Mouse (Mus musculus) forebrain, embryonic 16.5 days (tissue): ENCODE data around the gene Cenpo. TPM values are rescaled to one million over a fixed set of nuclear protein-coding genes. Genes with fewer than 3 reads are reported as not detected.
A peak's percentile ranks its signal among the peaks of the same experiment; 100 is the strongest.
"Not testable (repeated sequence)": the region's sequence is repeated elsewhere in the genome, so short reads cannot be mapped to it uniquely, and the experiment has no call there.

ENCODE experiments used
- ATAC-seq: fragments of 200-750 bp; cut with Nextera tagmentation; 2 replicates; pipeline ENCODE4 v1.8.0; 2017; ENCODE audit warnings: mild to moderate bottlenecking, moderate library complexity
- H3K27ac ChIP-seq: fragments of 300-500 bp; sonication (generic); 2 replicates; pipeline ENCODE4 v1.5.1; 2014; ENCODE audit warnings: low read length, control low read depth
- H3K27me3 ChIP-seq: fragments of 300-500 bp; sonication (generic); replicated peaks from 2 replicates; pipeline ENCODE4 v1.6.1; 2014; ENCODE audit warnings: low read length; ENCODE audit not compliant: control insufficient read depth, insufficient read depth
- H3K36me3 ChIP-seq: fragments of 300-500 bp; sonication (generic); 2 replicates; pipeline ENCODE4 v1.6.1; 2014; ENCODE audit not compliant: control insufficient read depth, insufficient read depth
- H3K4me1 ChIP-seq: fragments of 300-500 bp; sonication (generic); replicated peaks from 2 replicates; pipeline ENCODE4 v1.6.1; 2014; ENCODE audit warnings: low read length; ENCODE audit not compliant: control insufficient read depth, insufficient read depth
- H3K4me2 ChIP-seq: fragments of 300-500 bp; sonication (generic); 2 replicates; pipeline ENCODE4 v1.6.1; 2014; ENCODE audit warnings: mild to moderate bottlenecking, low read length, control low read depth
- H3K4me3 ChIP-seq: fragments of 300-500 bp; sonication (generic); replicated peaks from 2 replicates; pipeline ENCODE4 v1.5.1; 2014; ENCODE audit warnings: mild to moderate bottlenecking, low read length, control low read depth
- H3K9ac ChIP-seq: fragments of 300-500 bp; sonication (generic); replicated peaks from 2 replicates; pipeline ENCODE4 v1.6.1; 2014; ENCODE audit warnings: low read depth, low read length, control low read depth
- H3K9me3 ChIP-seq: fragments of 300-500 bp; sonication (generic); 2 replicates; pipeline ENCODE4 v1.6.1; 2016; ENCODE audit warnings: low read length; ENCODE audit not compliant: control insufficient read depth
- WGBS: fragments of 180-500 bp; shearing (Covaris S2); extraction: QIAGEN DNeasy Blood & Tissue Kit; methylation state at CpG from one replicate; pipeline ENCODE4 v1.1.7; 2014; 5-methylcytosine and 5-hydroxymethylcytosine counted together
- polyA plus RNA-seq: library from polyadenylated mRNA; unstranded; fragments of >200 nt; fragmentation: Nextera tagmentation; extraction: Ambion mirVana; gene quantifications from 2 replicates; pipeline ENCODE4 v1.2.1, GENCODE M21; 2015

Cenpo gene
- polyA plus RNA-seq, 1 experiment from 2014 or later: 11.3 TPM

DNA sequence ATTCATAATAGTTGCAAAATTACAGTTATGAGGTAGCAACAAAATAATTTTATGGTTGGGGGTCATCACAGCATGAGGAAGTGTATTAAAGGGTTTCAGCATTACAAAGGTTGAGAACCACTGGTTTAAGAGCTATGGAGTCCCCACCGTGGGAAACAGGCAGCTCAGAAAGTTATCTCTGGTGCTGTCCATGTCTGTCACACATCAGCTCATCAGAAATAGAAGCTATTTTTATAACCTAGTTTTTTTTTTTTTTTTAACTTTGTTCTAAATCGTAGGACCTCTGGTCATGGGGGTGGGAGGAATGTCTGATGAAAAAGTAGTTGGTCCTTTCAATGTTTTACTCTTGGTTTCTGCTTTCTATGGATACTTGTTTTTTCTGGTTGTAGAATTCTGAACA is 9.7 kb upstream of the Cenpo start:
- H3K4me3 ChIP-seq: no peak overlapping the region
- H3K4me1 ChIP-seq: no peaks in the 10 kb centered on the region
- H3K36me3 ChIP-seq: peaks cover 6% of the 10 kb centered on the region; the same call in 1 of the 2 replicates
- 77% methylated on average over 2 of the region's 2 CpGs for WGBS
- no peak overlapping the region for H3K9ac ChIP-seq
- no peaks in the 10 kb centered on the region for H3K27me3 ChIP-seq
- no peaks in the 10 kb centered on the region for H3K9me3 ChIP-seq
- no peak for ATAC-seq
- H3K4me2 ChIP-seq: no peak overlapping the region
- no peak overlapping the region for H3K27ac ChIP-seq

DNA sequence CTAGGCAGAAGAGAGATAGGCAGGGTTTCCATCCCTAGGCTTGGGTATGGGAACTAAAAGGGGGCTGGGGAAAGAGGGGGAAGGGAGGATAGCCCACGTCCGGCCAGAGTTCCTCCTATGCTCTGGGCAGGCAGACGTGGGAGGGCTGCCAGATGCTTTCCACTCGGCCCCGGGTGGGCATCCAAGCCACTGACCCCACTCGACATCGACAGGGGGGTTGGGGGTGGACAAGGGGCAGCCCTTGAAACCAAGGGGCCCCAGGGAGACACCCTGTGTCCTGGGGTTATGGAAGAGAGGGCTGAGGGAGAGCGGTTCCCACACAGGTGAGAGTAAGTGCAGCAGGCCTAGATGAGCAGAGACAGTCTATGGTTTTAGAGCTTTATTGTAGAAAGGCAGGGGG is 6.2 kb upstream of the Cenpo start:
- H3K4me1 ChIP-seq, H3K27ac ChIP-seq, H3K4me2 ChIP-seq, H3K27me3 ChIP-seq, ATAC-seq, H3K9ac ChIP-seq, H3K4me3 ChIP-seq, H3K9me3 ChIP-seq, H3K36me3 ChIP-seq: not testable (repeated sequence)
- WGBS: 76% methylated on average over 8 of the region's 8 CpGs

DNA sequence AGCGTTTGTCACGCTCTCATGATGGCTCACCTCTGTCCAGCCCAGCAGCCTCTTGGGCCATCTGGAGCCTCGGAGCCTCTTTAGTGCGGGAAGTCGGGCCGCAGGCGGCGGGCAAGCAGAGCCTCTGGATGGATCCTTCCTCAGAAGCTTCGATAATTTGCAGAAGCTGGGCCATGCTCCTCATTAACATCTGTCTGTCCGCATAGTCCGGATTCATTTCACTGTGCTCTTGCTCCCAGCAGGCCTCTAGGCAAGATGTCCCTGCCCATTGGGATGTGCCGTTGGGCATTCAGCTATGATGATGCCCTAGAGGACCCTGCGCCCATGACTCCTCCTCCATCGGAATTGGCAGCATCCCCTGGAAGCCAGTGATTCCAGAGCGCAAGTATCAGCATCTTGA is 3.4 kb upstream of the Cenpo start:
- H3K4me3 ChIP-seq: no peak overlapping the region
- H3K9me3 ChIP-seq: no peaks in the 10 kb centered on the region
- peaks cover 10% of the 10 kb centered on the region for H3K4me1 ChIP-seq
- no peak overlapping the region for H3K9ac ChIP-seq
- 94% methylated on average over 15 of the region's 15 CpGs for WGBS
- ATAC-seq: no peak
- no peaks in the 10 kb centered on the region for H3K27me3 ChIP-seq
- no peaks in the 10 kb centered on the region for H3K36me3 ChIP-seq
- no peak overlapping the region for H3K4me2 ChIP-seq
- H3K27ac ChIP-seq: no peak overlapping the region

DNA sequence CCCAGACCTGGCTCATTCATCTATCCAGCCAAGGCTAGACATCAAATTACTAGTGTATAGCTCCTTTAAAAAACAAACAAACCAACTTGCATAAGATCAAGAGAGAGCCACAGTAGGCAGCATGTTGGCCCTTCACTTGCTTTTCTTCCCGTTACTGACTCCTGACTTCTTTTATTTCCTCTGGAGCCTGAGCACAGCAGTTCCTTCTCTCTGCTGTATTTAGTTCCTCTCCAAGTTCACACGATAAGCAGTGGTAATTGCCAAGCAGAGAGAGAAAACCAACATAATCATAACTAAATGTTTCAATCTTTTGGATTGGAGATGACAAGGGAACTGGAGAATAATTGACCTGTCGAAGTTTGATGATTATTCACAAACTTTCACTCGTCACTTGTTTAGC is 1.3 kb downstream of the Cenpo start:
- ATAC-seq: no peak

DNA sequence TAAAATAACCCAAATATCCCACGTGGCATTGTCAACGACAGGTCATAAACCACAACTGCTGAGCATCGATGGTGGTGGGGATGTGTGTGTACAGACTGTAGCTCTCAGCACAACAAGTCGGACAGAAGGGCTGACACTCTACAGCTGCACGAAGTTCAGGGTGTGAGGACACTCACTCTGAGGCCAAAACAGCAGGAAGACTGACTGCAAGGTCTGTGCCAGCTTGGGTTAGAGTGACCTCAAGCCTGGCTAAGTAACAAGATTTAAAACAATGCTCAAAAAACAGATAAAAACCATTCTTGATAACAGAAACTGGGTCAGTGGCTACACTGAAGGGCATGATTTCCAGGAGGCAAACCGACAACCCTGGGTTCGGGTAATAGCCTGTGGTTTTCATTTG is 3.9 kb downstream of the Cenpo start:
- no peak for ATAC-seq
- no peak overlapping the region for H3K9ac ChIP-seq
- H3K4me1 ChIP-seq: peaks cover 14% of the 10 kb centered on the region
- no peaks in the 10 kb centered on the region; the same call in 1 of the 2 replicates for H3K36me3 ChIP-seq
- no peaks in the 10 kb centered on the region for H3K27me3 ChIP-seq
- H3K9me3 ChIP-seq: no peaks in the 10 kb centered on the region
- H3K4me3 ChIP-seq: no peak overlapping the region
- H3K4me2 ChIP-seq: no peak overlapping the region
- no peak overlapping the region for H3K27ac ChIP-seq
- WGBS: 96% methylated on average over 7 of the region's 7 CpGs

More for the DNA sequence above, 1.3 kb downstream of the Cenpo start:
- Histone ChIP-seq H3K27me3 (no peaks in the 10 kb centered on the region), H3K4me1 (peaks cover 14% of the 10 kb centered on the region), H3K4me2 (peak overlapping the region; percentile 86), H3K36me3 (no peaks in the 10 kb centered on the region; the same call in 1 of the 2 replicates), H3K9ac (no peak overlapping the region), H3K27ac (no peak overlapping the region), H3K9me3 (no peaks in the 10 kb centered on the region), H3K4me3 (no peak overlapping the region)
- WGBS: 39% methylated on average over 4 of the region's 4 CpGs

DNA sequence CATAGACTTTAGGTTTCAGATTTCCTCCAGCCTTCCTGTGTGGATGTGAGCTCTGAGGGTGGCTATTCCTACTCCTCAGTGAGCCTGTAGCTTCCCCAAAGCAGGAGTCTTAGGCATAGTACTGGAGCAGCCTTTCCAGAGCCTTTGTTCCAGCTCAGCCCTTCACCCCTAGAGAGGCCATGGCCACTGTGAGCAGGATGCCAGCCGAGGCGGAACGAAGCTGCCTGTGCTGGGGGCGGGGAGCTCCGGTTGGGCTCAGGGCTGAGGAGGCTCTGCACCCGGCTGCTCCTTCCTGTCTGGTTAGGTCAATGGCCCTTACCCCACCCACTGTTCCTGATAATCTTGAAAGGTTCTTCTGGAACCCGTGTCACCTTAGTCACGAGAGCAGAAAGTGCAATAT is 21.2 kb downstream of the Cenpo start:
- 66% methylated on average over 8 of the region's 8 CpGs for WGBS
- H3K9ac ChIP-seq: no peak overlapping the region

DNA sequence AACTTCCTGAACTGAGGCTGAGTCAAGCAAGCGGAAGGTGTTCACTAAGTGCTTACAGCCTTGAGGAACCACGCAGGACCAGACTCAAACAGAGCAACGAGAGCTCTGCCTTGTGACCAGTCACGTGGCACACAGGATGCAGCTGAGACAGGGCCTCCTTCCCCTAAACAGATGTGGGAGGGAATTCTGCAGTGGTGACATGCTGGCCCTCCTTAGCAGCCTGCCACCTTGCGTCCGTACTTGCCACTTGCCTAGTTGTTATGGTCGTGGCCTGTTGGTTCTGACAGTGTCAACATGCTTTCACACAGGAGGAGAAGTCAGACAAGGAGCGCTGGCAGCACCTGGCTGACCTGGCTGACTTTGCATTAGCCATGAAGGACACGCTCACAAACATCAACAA is 22.9 kb downstream of the Cenpo start:
- Histone ChIP-seq H3K4me1 (no peaks in the 10 kb centered on the region), H3K27me3 (no peaks in the 10 kb centered on the region), H3K4me2 (no peak overlapping the region), H3K9me3 (no peaks in the 10 kb centered on the region), H3K27ac (no peak overlapping the region), H3K36me3 (peaks cover 28% of the 10 kb centered on the region), H3K9ac (no peak overlapping the region), H3K4me3 (no peak overlapping the region)
- WGBS: 91% methylated on average over 9 of the region's 9 CpGs
- ATAC-seq: no peak

More for the DNA sequence above, 21.2 kb downstream of the Cenpo start:
- peaks cover 30% of the 10 kb centered on the region for H3K36me3 ChIP-seq
- no peaks in the 10 kb centered on the region for H3K27me3 ChIP-seq
- no peak for ATAC-seq
- no peaks in the 10 kb centered on the region for H3K9me3 ChIP-seq
- H3K27ac ChIP-seq: no peak overlapping the region
- no peaks in the 10 kb centered on the region for H3K4me1 ChIP-seq
- no peak overlapping the region for H3K4me2 ChIP-seq
- no peak overlapping the region for H3K4me3 ChIP-seq

DNA sequence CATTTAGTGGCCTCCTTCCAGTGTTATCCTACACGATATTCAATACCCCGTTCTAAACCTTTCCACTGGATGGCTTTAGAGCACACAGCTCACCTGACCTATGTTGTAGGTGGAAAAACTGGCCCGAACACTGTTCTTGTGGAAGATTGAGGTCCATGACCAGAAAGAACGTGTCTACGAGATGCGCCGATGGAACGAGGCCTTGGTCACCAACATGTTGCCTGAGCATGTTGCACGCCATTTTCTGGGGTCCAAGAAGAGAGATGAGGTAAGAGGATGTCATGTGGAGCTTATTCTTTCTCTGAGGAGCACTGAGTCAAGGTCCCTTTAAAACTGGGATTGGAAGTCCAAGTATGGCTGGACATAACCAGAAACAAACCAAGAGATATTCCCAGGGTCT is 24.9 kb downstream of the Cenpo start:
- Histone ChIP-seq H3K27me3 (no peaks in the 10 kb centered on the region), H3K9me3 (no peaks in the 10 kb centered on the region), H3K9ac (no peak overlapping the region), H3K4me2 (no peak overlapping the region), H3K4me3 (no peak overlapping the region), H3K36me3 (peaks cover 30% of the 10 kb centered on the region), H3K4me1 (no peaks in the 10 kb centered on the region), H3K27ac (no peak overlapping the region)
- WGBS: 97% methylated on average over 9 of the region's 9 CpGs
- no peak for ATAC-seq

DNA sequence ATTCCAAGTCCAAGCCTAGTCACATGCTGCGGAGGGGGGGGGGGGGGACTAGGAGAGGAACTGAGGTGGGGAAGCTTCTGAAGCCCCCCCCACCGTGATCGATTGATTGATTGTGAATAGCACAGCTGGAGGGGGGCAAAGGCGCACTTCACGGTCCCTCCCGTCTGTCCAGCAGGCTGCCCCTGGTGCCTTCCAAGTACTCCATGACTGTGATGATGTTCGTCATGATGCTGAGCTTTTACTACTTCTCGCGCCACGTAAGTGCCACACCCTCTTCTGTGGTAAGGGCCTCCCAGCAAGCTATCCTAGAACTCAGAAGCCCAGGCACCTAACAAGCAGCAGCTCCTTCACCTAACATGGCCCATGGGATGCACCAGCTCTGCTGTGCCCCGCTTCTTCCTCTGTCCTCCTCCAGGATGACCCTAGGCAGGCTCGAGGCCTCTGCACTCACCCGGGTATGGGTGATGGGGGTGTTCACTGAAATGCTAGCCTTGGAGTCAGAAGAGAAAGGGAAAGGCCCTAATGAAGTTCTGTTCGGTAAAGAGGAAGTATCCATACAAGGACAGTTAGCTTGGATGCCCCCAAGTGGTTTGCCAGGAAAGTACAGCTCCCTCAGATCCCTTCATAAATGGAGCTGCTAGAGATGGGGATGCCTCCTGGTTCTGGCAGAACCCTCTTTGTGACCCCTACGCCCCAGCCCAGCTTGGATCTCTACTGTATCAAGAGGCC is 25.5 kb downstream of the Cenpo start:
- H3K36me3 ChIP-seq: peaks cover 30% of the 10 kb centered on the region
- no peak overlapping the region for H3K9ac ChIP-seq
- H3K27ac ChIP-seq: no peak overlapping the region
- H3K4me3 ChIP-seq: no peak overlapping the region
- H3K27me3 ChIP-seq: no peaks in the 10 kb centered on the region
- H3K4me1 ChIP-seq: no peaks in the 10 kb centered on the region
- H3K4me2 ChIP-seq: no peak overlapping the region
- H3K9me3 ChIP-seq: no peaks in the 10 kb centered on the region
- 79% methylated on average over 15 of the region's 15 CpGs for WGBS
- peak; percentile 38 for ATAC-seq

DNA sequence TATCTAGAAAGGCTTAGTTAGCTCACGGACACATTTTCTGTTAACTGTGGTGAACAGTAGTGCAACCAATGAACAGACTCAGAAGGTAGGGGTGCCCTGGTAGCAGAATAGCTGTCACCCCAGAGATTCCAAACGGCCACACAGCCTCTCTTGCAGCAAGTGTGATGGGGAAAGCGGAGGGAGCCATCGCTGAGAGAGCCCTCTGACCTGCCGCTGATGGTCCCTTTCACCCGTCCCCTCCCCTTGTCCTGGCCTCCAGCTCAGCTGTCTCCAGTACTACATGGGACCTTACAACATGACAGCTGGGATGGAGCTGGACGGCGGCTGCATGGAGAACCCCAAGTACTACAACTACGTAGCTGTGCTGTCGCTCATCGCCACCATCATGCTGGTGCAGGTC is 28.0 kb downstream of the Cenpo start:
- Histone ChIP-seq H3K27me3 (no peaks in the 10 kb centered on the region), H3K36me3 (peaks cover 18% of the 10 kb centered on the region; the same call in 1 of the 2 replicates), H3K4me2 (no peak overlapping the region), H3K4me3 (no peak overlapping the region), H3K27ac (no peak overlapping the region), H3K4me1 (no peaks in the 10 kb centered on the region), H3K9ac (no peak overlapping the region), H3K9me3 (no peaks in the 10 kb centered on the region)
- ATAC-seq: no peak
- 94% methylated on average over 11 of the region's 11 CpGs for WGBS
